Mouse (Mus musculus) lung, adult 2 months (tissue): Measurements from ENCODE around the gene Pgpep1l.

Experiments used
- CTCF ChIP-seq: fragments of 200-500 bp; IDR thresholded peaks from 2 replicates; pipeline ENCODE4 v1.5.1; 2011; ENCODE audit warnings: mild to moderate bottlenecking, low read length, control low read depth; ENCODE audit not compliant: insufficient read depth
- POLR2A ChIP-seq: fragments of 200-500 bp; IDR thresholded peaks from 2 replicates; pipeline ENCODE4 v1.6.1; 2011; ENCODE audit warnings: low read depth, mild to moderate bottlenecking, control low read depth, low read length, borderline replicate concordance; ENCODE audit errors: extremely low read depth

DNA sequence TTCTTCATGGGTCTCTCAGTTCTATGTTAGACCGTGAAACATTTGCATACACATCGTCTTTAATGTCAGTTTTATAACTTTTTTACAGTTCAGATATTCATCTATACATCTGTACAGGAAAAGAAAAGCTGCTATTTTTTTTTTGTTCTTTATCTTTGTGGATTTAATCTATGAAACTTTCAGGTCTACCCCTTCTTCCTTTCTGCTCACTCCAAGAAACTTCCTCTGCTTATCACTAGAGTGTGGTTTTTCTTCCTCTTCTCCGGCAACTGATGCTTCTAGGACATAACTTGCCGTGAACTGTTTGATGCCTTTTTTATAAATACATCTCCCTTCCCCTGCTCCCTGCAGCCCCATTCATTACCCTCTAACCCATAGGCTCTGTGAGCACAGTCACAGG lies 36.4 kb downstream of the Pgpep1l start:
- TF ChIP-seq CTCF, result no peak
- no peak for TF ChIP-seq POLR2A
